In genomic region chr3:97171531-97171930, GRCm38 (mm10) we compare ENCODE assay signal across 29 mouse cellular contexts. TPM values are rescaled to one million over a fixed set of nuclear protein-coding genes. Genes with fewer than 3 reads are reported as not detected.
DNase-seq lines count a peak whose midpoint lies in the region; ATAC-seq and TF ChIP-seq lines count a peak whose summit lies in the region.
"Had no signal": no experiment of that assay in that cellular context is flagged by ENCODE, and none has a peak within 500 bp of the region (broad histone marks: within the 10 kb centered on the region; RNA-seq: fewer than 3 reads in every experiment).

No protein-coding gene starts in this region.

- 55% methylated on average over 6 of the region's 6 CpGs for WGBS in embryonic facial prominence, embryonic 15.5 days
- 70% methylated on average over 6 of the region's 6 CpGs for WGBS in embryonic facial prominence, embryonic 10.5 days
- WGBS in kidney, embryonic 14.5 days: 85% methylated on average over 6 of the region's 6 CpGs
- WGBS in hindbrain, embryonic 10.5 days: 75% methylated on average over 6 of the region's 6 CpGs

- no peak overlapping the region for H3K4me3 ChIP-seq in embryonic facial prominence, embryonic 15.5 days (replicated peaks)
- H3K4me3 ChIP-seq in embryonic facial prominence, embryonic 10.5 days: no peak overlapping the region
- H3K4me3 ChIP-seq in kidney, embryonic 14.5 days (ENCODE audit: low read length): no peak overlapping the region
- no peak overlapping the region for H3K4me3 ChIP-seq in hindbrain, embryonic 10.5 days
- H3K4me3 ChIP-seq: forebrain, embryonic 12.5 days; hindbrain, embryonic 13.5 days; liver, embryonic 15.5 days; lung, embryonic 15.5 days; midbrain, embryonic 10.5 days; midbrain, embryonic 15.5 days; neural tube, embryonic 15.5 days; stomach, embryonic 15.5 days had no signal

- ATAC-seq in embryonic facial prominence, embryonic 15.5 days (ENCODE audit: insufficient number of reproducible peaks, low FRiP score, low TSS enrichment, low read depth): 0 out of 2 replicates have a peak, but pooled peaks have one; percentile 39
- peak; percentile 36 for ATAC-seq in Patski
- no peak for ATAC-seq in kidney, embryonic 14.5 days (ENCODE audit: low FRiP score, low TSS enrichment)
- ATAC-seq: forebrain, postnatal 0 days; inflammation-experienced regulatory T-cells, adult 6 months; midbrain, embryonic 15.5 days had no signal

- in situ Hi-C loops in Patski (cut with MboI; ENCODE audit: low pct_unique_long_range_greater_than_20kb): no loop called here

- CTCF ChIA-PET in Patski (lab: Charles Lee): interaction anchor here (0.6 to 1.1 kb wide), 2 partner anchors 8 to 235 kb away, joined by 3 to 4 read pairs; no protein-coding TSS in a partner anchor

- no peaks in the 10 kb centered on the region for H3K27me3 ChIP-seq in embryonic facial prominence, embryonic 15.5 days
- no peaks in the 10 kb centered on the region for H3K27me3 ChIP-seq in embryonic facial prominence, embryonic 10.5 days (replicated peaks; ENCODE audit: low read depth, poor library complexity, severe bottlenecking)
- H3K27me3 ChIP-seq in Patski: no peaks in the 10 kb centered on the region
- H3K27me3 ChIP-seq in kidney, embryonic 14.5 days (ENCODE audit: control insufficient read depth, insufficient read depth, low read length): no peaks in the 10 kb centered on the region
- no peaks in the 10 kb centered on the region for H3K27me3 ChIP-seq in hindbrain, embryonic 10.5 days (ENCODE audit: insufficient read depth, poor library complexity, severe bottlenecking)
- H3K27me3 ChIP-seq: forebrain, embryonic 12.5 days; hindbrain, embryonic 13.5 days; liver, embryonic 15.5 days; lung, embryonic 15.5 days; midbrain, embryonic 15.5 days; neural tube, embryonic 15.5 days; stomach, embryonic 15.5 days had no signal

- no peaks in the 10 kb centered on the region for H3K4me1 ChIP-seq in embryonic facial prominence, embryonic 15.5 days
- peaks cover 6% of the 10 kb centered on the region; the same call in 1 of the 2 replicates for H3K4me1 ChIP-seq in embryonic facial prominence, embryonic 10.5 days
- peaks cover 6% of the 10 kb centered on the region; the same call in 1 of the 2 replicates for H3K4me1 ChIP-seq in kidney, embryonic 14.5 days (ENCODE audit: control insufficient read depth, insufficient read depth, low read length)
- 0 out of 2 replicates have a peak, but pooled peaks cover 2% of the 10 kb centered on the region for H3K4me1 ChIP-seq in hindbrain, embryonic 10.5 days (replicated peaks)
- H3K4me1 ChIP-seq: forebrain, embryonic 12.5 days; hindbrain, embryonic 13.5 days; liver, embryonic 15.5 days; lung, embryonic 15.5 days; midbrain, embryonic 10.5 days; midbrain, embryonic 15.5 days; neural tube, embryonic 15.5 days; stomach, embryonic 15.5 days had no signal

- POLR2A ChIA-PET in Patski (lab: Charles Lee): interaction anchor here (0.7 kb wide), 1 partner anchor 12 kb away, joined by 5 read pairs; no protein-coding TSS in a partner anchor

- no peak overlapping the region for H3K4me2 ChIP-seq in embryonic facial prominence, embryonic 15.5 days (replicated peaks)
- H3K4me2 ChIP-seq in kidney, embryonic 14.5 days (replicated peaks; ENCODE audit: low read depth, low read length): no peak overlapping the region
- H3K4me2 ChIP-seq: forebrain, embryonic 12.5 days; heart, embryonic 11.5 days; hindbrain, embryonic 13.5 days; liver, embryonic 15.5 days; lung, embryonic 15.5 days; midbrain, embryonic 15.5 days; neural tube, embryonic 15.5 days; stomach, embryonic 15.5 days had no signal

- peaks cover 8% of the 10 kb centered on the region; the same call in 1 of the 2 replicates for H3K36me3 ChIP-seq in embryonic facial prominence, embryonic 15.5 days
- H3K36me3 ChIP-seq in embryonic facial prominence, embryonic 10.5 days (replicated peaks): peaks cover 33% of the 10 kb centered on the region
- no peaks in the 10 kb centered on the region; the same call in 1 of the 2 replicates for H3K36me3 ChIP-seq in kidney, embryonic 14.5 days (ENCODE audit: control insufficient read depth, insufficient read depth, low read length)
- H3K36me3 ChIP-seq in hindbrain, embryonic 10.5 days: peaks cover 38% of the 10 kb centered on the region
- H3K36me3 ChIP-seq: midbrain, embryonic 15.5 days had no signal

- no peaks in the 10 kb centered on the region for H3K9me3 ChIP-seq in embryonic facial prominence, embryonic 15.5 days (replicated peaks)
- H3K9me3 ChIP-seq in embryonic facial prominence, embryonic 10.5 days: no peaks in the 10 kb centered on the region
- H3K9me3 ChIP-seq in kidney, embryonic 14.5 days (ENCODE audit: control insufficient read depth, low read length): no peaks in the 10 kb centered on the region
- H3K9me3 ChIP-seq in hindbrain, embryonic 10.5 days: no peaks in the 10 kb centered on the region
- H3K9me3 ChIP-seq: forebrain, embryonic 12.5 days; G1E; hindbrain, embryonic 13.5 days; liver, embryonic 15.5 days; lung, embryonic 15.5 days; midbrain, embryonic 10.5 days; midbrain, embryonic 15.5 days; neural tube, embryonic 15.5 days; stomach, embryonic 15.5 days had no signal

- no peak for TF ChIP-seq CTCF in Patski (IDR thresholded peaks at IDR 0.05)

- no peak overlapping the region for H3K27ac ChIP-seq in embryonic facial prominence, embryonic 15.5 days (replicated peaks)
- no peak overlapping the region for H3K27ac ChIP-seq in embryonic facial prominence, embryonic 10.5 days (replicated peaks)
- peak overlapping the region; percentile 32; the same call in 1 of the 2 replicates for H3K27ac ChIP-seq in kidney, embryonic 14.5 days (ENCODE audit: low read depth, low read length)
- H3K27ac ChIP-seq in hindbrain, embryonic 10.5 days: no peak overlapping the region
- H3K27ac ChIP-seq: forebrain, embryonic 12.5 days; hindbrain, embryonic 13.5 days; liver, embryonic 15.5 days; lung, embryonic 15.5 days; midbrain, embryonic 10.5 days; midbrain, embryonic 15.5 days; neural tube, embryonic 15.5 days; stomach, embryonic 15.5 days had no signal

- no peak for DNase-seq in embryonic facial prominence, embryonic 10.5 days (ENCODE audit: low spot score)
- DNase-seq in Patski (ENCODE audit: low read depth, low spot score): no peak
- peak; percentile 28 to 74 for DNase-seq in kidney, postnatal 25 days
- DNase-seq in cerebellum, postnatal 4 days (ENCODE audit: low spot score in 2 of 2): no peak
- DNase-seq in adrenal gland, adult 8-10 months: no peak
- DNase-seq in hindbrain, embryonic 10.5 days (ENCODE audit: low spot score): no peak
- DNase-seq: adrenal gland, postnatal 14 days; cerebellum, adult 11 months; cerebellum, adult 9-10 months; forebrain, postnatal 0 days; gastrocnemius, postnatal 14 days; heart, postnatal 36 days; liver; retina, postnatal 1 day; right cerebral cortex, postnatal 25 days; thymus, postnatal 14 days had no signal

- H3K9ac ChIP-seq in embryonic facial prominence, embryonic 15.5 days: no peak overlapping the region
- no peak overlapping the region for H3K9ac ChIP-seq in kidney, embryonic 14.5 days (ENCODE audit: low read depth, low read length)
- H3K9ac ChIP-seq: forebrain, embryonic 12.5 days; forebrain, postnatal 0 days; hindbrain, embryonic 13.5 days; liver, embryonic 15.5 days; lung, embryonic 15.5 days; midbrain, embryonic 15.5 days; neural tube, embryonic 15.5 days; stomach, embryonic 15.5 days had no signal

RNA-seq across cellular contexts. Expression of gene Acp6, which starts 13.0 kb away (rescaled TPM):
- 52.2 and 53.9 TPM in 2 replicates for polyA plus RNA-seq in embryonic facial prominence, embryonic 15.5 days (2015; fragmentation: Nextera tagmentation; extraction: Ambion mirVana)
- 31.0 and 32.6 TPM in 2 replicates for polyA plus RNA-seq in embryonic facial prominence, embryonic 10.5 days (2016; fragmentation: Nextera tagmentation; extraction: Ambion mirVana)
- polyA plus RNA-seq in Patski (2021): 93.2 TPM
- 33.1 and 42.1 TPM in 2 replicates for polyA plus RNA-seq in kidney, embryonic 14.5 days (2014; fragmentation: Nextera tagmentation; extraction: Ambion mirVana)
- 10 to 100 TPM; 45.3 to 63.0 (median 54.9) TPM for total RNA-seq in adrenal gland, adult 8-10 months (2022)
- 26.4 and 31.2 TPM in 2 replicates for polyA plus RNA-seq in hindbrain, embryonic 10.5 days (2016; fragmentation: Nextera tagmentation; extraction: Ambion mirVana)

Comparison
In these comparisons a context has a peak if more than half of its experiments do, and no peak if none do; other contexts are left out.
1. DNase-seq: peak in kidney, postnatal 25 days (2 of 2); none in embryonic facial prominence, embryonic 10.5 days (single experiment), Patski (single experiment), cerebellum, postnatal 4 days (0 of 2), adrenal gland, adult 8-10 months (single experiment) and hindbrain, embryonic 10.5 days (single experiment).